Mouse (Mus musculus) CH12.LX (cell line): ENCODE measurements at regions not wholly inside any gene's neighbourhood (a gene's known extent, or its start where the extent isn't known, plus 50 kb on each side); places are given as distances from the start of the nearest gene placed in this dataset.

ENCODE experiments used
- CTCF ChIP-seq, 2 experiments: IDR thresholded peaks in 1 of 2; conservative IDR thresholded peaks in 1 of 2; 2 replicates each; pipeline ENCODE4 v1.5.1; 2011 to 2012; ENCODE audit warnings: low read depth in 2 of 2, low read length in 2 of 2, improper control_type of control experiment in 1 of 2, inconsistent platforms in 1 of 2, mild to moderate bottlenecking in 1 of 2, moderate library complexity in 1 of 2
- ELF1 ChIP-seq: IDR thresholded peaks from 2 replicates; pipeline ENCODE4 v1.6.1; 2014; ENCODE audit warnings: low read depth, mild to moderate bottlenecking, inconsistent platforms, low read length, improper control_type of control experiment
- EP300 ChIP-seq: IDR thresholded peaks from 2 replicates; pipeline ENCODE4 v1.6.1; 2011; ENCODE audit warnings: low read length, improper control_type of control experiment
- JUN ChIP-seq: IDR thresholded peaks from 2 replicates; pipeline ENCODE4 v1.6.1; 2011; ENCODE audit warnings: low read depth, mild to moderate bottlenecking, low read length, improper control_type of control experiment, moderate library complexity; ENCODE audit not compliant: insufficient read depth
- JUND ChIP-seq: conservative IDR thresholded peaks from 2 replicates; pipeline ENCODE4 v1.6.1; 2011; ENCODE audit warnings: low read depth, low read length, improper control_type of control experiment
- MAX ChIP-seq: IDR thresholded peaks from 2 replicates; pipeline ENCODE4 v1.6.1; 2011; ENCODE audit warnings: low read length, improper control_type of control experiment
- MEF2A ChIP-seq: IDR thresholded peaks from 2 replicates; pipeline ENCODE4 v1.6.1; 2014; ENCODE audit warnings: low read depth, mild to moderate bottlenecking, inconsistent platforms, low read length, improper control_type of control experiment, borderline replicate concordance
- NELFE ChIP-seq: IDR thresholded peaks from 2 replicates; pipeline ENCODE4 v1.6.1; 2011; ENCODE audit warnings: low read depth, low read length, improper control_type of control experiment
- POLR2A ChIP-seq: IDR thresholded peaks from 2 replicates; pipeline ENCODE4 v1.6.1; 2011; ENCODE audit warnings: low read depth, mild to moderate bottlenecking, improper control_type of control experiment, low read length
- SIN3A ChIP-seq: IDR thresholded peaks from 2 replicates; pipeline ENCODE4 v1.6.1; 2012; ENCODE audit warnings: low read length, improper control_type of control experiment, inconsistent platforms
- ZC3H11A ChIP-seq: IDR thresholded peaks from 2 replicates; pipeline ENCODE4 v1.6.1; 2012; ENCODE audit warnings: low read depth, mild to moderate bottlenecking, inconsistent platforms, low read length, improper control_type of control experiment

GRCm38 (mm10) chr1:63955701-63956355, 166.3 kb downstream of the Klf7 start:
- TF ChIP-seq CTCF (conservative IDR thresholded peaks at IDR 0.05 in 1 of 2, IDR thresholded peaks at IDR 0.05 in 1 of 2; ENCODE audit: low read depth in 2 of 2, low read length in 2 of 2) (no peak), EP300 (no peak), JUN (no peak), POLR2A (no peak), MAX (no peak), SIN3A (no peak), NELFE (no peak), ZC3H11A (no peak), MEF2A (no peak), ELF1 (no peak), JUND (no peak)
